Mouse (Mus musculus) embryonic fibroblast, embryonic 13.5 days (primary cell): ENCODE measurements around the gene Sgk1.

Experiments used
- CTCF ChIP-seq: IDR thresholded peaks from 2 replicates; pipeline ENCODE4 v1.5.1; 2011; ENCODE audit warnings: mild to moderate bottlenecking, control low read depth, low read length, moderate library complexity, borderline replicate concordance; ENCODE audit not compliant: insufficient read depth
- POLR2A ChIP-seq: IDR thresholded peaks from 2 replicates; pipeline ENCODE4 v1.6.1; 2011; ENCODE audit warnings: low read depth, mild to moderate bottlenecking, control low read depth, low read length, moderate library complexity

- TF ChIP-seq CTCF (no peak), POLR2A (no peak)
These were observed 2.5 kb downstream of the Sgk1 start for GRCm38 (mm10) chr10:21884534-21884933.
